Mouse (Mus musculus) natural killer cell, adult 2 months (primary cell): Measurements from ENCODE around the gene Ly6g6f.

Experiments used
- DNase-seq, 2 experiments: peaks; one replicate each; pipeline ENCODE4 v3.0.0; 2022; ENCODE audit warnings: low spot score in 2 of 2

Gene Ly6g6f

DNA sequence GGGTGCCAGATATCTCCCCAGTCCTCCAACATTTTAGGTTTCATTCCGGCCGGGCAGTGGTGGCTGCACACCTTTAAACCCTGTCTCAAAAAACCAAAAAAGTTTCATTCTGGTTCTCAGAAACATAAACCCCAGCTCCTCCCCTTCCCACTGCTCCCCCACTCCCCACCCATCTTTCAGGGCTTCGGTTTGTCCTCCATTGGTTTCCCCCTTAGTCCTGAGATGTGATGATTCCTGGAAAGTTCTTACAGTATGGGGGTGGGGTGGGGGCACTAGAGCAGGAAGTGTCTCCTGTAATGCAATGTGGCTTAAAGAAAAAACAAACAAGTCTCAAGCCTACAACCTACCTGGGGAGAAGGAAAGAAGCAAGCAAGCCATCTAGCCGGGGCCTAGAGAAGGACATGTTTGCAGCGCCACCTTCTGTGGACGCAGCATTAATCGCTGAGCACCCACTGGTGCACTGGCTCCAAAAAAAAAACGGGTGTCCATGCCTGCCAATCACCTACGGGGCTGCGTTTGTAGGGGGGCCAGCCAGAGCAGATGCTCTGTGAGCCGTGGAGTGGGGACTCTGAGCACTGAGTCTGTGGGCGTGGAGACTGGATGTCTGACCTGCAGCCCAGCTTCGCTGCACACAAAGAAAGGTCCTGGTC is 20.5 kb upstream of the Ly6g6f start:
- DNase-seq, result no peak

DNA sequence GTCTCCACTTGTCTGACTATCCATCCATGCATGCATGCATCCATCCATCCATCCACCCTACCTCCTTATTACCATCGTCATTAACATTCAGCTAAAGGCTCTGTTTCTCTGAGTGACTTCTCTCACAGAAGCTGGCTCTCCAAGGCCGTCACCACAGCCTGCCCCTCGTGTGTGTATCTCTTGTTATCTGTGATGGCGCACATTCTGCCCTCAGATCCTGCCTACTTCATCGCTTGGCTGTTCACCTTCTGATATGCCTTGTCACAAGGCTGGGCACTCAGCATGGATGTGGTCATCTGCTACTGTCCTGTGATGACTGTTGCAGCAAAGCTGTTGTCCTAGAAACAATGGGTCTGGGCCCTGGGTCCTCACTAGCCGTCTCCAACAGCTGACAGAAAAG is 19.3 kb upstream of the Ly6g6f start:
- no peak for DNase-seq

DNA sequence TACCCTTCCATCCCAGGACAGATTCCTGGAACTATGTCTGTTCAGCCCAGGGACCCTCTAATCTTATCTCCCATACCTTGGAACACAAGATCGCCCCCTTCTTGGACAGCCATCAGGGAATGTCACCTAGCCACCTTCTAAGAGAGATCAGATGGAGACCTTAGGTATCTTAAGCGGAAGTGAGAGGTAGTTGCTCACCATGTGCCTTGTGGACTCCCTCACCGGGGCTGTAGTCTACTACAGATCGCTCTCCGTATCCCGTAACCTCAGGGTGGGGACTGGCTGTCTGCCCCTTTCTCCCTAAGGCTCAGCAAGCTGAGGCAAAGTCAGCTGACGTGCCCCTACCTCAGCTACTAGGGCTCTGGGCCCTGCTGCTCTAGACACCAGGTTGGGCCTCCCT is 18.7 kb upstream of the Ly6g6f start:
- no peak for DNase-seq

DNA sequence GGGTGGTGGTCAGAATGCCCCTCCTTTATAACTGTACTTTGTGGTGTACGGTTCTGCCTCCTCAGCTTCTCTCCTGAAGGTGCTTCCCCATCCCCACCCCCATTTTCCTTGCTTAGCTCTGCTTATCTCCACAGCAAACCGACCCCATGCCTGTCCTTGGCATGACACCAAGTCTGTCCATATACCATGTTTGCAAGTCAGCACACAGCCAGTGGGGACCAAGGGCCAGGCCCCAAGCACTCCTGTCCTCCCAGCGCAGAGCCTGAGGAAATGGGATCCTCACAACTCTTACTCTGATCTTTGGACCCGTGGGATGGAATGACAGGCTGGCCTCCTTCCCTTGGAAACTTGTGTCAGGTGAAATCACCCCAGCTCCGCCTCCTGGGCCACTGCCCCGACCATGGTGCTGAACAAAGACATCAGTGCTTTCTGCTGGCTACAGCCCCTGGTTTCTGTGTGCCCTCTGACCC is 17.8 kb upstream of the Ly6g6f start:
- no peak for DNase-seq

DNA sequence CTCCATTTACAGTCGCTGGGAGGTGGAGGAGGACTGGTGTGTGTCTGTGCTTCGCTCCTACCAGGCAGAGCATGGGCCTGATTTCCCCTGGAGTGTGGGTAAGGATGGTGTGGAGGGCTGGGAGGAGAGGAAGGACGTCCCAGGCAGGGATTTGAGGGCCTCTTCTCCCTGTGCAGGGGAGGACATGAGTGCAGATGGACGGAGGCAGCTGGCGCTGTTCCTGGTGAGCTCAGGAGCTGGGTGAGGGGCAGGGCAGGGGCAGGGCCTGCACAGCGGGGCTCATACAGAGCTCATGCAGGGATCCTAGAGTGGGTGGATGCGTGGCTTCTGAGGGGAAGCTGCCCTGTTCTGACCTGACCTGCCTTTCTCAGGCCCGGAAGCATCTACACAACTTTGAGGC is 16.9 kb upstream of the Ly6g6f start:
- no peak for DNase-seq

DNA sequence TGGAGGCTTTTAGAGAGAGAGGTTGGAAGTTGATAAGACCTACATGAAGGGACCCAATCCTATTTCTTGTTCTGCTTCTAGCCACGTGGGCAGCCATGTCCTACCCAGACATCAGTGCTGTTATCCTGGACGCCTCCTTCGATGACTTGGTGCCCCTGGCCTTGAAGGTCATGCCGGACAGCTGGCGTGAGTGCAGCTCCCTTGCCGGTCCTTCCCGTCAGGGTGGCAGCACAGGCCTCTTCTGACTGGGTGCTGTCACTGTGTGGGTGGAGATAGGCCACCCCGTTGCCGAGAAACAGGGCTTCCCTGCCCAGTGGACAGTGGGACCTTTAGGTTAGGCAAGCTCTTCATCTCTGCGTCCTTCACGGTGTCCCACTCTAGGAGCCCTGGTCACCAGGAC is 15.8 kb upstream of the Ly6g6f start:
- DNase-seq, result no peak

DNA sequence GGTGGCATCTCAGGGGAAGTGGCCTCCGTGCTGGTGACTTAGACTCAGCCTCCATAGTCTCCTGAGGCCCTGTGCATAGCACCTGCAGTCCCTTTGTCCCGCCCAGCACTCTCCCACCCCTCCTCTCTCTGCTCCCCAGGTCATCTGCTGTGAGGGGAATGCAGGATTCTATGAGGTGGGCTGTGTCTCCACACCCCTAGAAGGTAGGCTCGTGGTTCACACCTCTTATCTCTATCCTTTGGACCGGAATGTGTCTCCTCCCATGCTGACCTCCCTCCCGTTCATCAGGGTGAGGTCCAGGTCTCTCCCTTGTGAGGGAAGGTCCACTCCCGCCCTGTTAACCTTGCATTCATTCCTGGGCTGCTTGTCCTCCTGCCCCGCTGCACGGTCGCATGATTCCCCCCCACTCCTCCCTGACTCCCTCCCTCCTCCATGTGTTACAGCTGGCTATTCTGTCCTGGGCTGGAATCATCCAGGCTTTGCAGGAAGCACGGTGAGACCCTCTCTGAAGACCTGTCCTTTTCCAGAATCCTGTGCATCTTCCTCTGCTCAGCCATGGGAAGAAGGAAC is 14.9 kb upstream of the Ly6g6f start:
- DNase-seq, result no peak

DNA sequence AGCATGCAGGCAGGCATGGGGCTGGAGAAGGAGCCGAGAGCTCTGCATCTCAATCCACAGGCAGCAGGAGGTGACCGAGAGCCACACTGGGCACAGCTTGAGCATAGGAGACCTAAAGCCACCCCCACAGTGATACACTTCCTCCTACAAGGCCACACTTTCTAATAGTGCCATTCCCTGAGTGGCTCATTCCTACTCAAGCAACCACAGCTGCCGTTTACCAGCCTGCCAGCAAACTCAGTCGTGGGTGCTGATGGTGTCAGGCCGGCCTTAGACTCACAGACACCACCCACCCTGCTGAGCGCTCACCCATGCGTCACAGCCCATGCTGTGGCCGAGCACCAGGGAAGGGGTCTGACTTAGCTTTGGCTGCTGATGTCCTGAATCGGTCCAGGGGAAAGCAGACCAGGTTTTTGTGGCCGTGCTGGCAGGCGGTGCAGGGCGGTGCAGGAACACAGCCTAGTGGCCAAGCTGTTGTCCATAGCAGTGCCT is 11.8 kb upstream of the Ly6g6f start:
- DNase-seq, result no peak

DNA sequence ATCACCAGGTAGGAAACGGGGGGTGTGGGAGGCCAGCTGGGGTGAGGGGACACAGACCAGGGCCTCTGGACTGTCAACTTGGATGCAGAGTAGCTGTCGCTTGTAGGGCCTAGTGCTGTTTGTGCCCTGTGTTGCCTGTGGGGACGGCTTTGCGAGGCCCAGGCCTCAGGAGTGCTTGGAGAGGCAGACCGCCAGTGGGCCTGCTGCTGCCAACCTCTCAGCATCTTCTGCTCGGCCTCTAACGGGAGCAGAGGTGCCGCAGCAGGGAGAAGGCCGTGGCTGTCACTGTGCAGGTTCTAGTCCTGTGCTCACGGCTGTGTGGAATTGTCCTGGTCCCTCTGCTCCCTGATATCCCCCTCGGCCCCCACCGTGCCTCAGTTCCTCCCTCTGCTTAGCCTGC is 11.2 kb upstream of the Ly6g6f start:
- no peak for DNase-seq

DNA sequence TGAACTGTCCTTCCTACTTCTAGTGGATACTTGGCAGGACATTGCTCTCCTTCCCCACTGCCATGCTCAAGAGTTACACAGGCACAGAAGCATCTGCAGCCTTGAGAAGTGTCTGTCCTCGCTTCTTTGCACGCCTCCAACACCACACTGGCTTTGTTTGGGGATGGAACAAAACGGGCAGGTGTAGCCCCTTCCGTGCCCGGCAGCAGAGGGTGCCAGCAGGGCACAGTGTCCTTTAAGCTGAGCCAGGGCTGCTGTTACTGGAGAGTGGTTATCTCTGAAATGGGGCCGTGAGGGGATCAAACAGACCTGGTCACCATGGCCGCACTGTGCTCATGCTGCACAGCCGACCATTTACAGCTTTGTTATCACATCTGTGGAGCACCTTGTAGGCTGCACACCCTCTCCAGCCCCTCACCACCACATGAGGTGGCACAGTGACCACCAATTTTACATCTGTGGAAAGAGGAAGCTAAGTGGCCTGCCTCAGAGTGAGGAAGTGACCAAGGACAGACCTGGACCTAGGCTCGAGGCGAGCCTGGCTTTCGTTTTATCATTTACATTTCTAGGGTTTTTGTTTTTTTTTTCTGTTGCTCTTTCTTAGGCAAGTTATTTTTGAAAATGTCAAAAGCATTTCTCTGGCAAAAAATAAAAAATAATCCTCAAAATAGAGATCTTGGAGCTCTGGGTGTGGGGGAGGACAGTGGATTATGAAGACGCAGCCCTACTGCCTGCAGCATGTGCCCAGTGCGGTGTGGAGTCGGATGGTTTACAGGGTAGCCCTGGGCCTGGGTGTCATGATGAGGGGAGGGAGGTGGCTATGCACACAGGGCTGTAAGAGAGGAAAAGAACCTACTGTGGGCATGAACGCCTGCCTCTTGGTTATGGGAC is 9.3 kb upstream of the Ly6g6f start:
- no peak for DNase-seq

DNA sequence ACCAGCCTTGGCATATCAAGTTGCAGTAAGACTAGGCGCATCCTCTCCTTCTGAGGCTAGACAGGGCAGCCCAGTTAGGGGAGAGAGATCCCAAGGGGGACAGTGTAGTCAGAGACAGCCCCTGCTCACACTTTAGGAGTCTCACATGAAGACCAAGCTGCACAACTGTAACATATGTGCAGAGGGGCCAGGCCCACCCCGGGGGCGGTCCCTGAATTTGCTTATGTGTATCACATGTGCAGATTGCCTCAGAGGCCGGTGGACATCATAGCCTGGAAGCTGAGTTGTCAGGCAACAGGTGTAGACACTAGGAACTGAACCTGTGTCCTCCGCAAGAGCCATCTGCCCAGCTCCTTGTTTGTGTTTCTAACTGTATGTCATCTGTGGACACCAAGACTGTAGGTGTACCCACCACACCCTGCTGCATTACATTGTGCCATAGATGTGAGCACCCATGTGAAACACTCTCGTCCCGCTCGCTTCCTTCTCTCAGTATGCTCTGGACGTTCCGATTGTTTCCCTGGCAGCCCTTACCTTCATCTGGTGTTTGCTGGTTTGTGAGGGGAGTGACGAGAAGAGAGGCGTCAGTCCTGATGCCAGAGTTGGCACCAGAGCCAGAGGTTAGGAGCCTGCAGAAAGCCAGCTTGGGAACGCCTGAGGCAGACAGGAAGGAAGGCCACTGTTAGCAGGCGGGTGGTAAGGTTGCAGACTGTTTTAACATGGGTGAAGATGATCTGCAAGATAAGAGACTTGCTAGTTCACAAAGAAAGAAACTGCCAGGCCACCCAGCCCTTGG is 7.2 kb upstream of the Ly6g6f start:
- DNase-seq, result no peak

DNA sequence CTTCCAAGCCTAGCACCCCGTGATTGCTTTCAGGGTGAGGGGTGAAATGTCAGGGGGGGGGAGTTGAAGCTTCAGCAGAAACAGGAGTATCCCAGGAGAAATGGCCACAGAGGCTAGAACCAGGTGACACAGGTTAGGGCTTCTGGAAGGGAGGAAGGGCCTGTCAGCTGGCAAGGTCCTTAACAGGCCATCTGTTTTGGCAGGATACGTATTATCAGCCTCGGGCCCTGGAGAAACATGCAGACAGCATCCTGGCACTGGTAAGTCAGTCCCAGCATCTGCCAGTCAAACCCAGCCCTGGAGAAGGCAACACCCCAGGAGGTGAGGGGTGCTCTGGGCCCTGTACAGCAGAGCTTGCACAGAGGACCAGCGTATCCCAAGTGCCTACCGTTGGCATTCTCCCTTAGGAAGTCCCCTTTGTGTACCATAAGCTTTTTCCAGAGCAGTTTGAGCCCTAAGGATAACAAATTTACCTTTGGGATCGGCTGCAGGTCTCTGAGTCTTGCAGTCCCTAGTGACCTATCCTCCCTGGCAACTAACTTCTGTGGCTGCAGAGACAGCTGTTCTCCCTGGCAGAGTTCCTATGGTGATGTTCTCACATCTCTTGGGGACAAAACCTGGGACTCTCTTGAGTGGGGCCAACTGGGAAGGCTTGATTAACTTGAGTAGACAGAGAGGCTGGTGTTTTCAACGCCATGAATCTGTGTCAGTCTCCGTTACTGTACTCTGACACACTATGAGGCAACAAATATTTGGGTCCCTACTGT is 4.9 kb upstream of the Ly6g6f start:
- no peak for DNase-seq

DNA sequence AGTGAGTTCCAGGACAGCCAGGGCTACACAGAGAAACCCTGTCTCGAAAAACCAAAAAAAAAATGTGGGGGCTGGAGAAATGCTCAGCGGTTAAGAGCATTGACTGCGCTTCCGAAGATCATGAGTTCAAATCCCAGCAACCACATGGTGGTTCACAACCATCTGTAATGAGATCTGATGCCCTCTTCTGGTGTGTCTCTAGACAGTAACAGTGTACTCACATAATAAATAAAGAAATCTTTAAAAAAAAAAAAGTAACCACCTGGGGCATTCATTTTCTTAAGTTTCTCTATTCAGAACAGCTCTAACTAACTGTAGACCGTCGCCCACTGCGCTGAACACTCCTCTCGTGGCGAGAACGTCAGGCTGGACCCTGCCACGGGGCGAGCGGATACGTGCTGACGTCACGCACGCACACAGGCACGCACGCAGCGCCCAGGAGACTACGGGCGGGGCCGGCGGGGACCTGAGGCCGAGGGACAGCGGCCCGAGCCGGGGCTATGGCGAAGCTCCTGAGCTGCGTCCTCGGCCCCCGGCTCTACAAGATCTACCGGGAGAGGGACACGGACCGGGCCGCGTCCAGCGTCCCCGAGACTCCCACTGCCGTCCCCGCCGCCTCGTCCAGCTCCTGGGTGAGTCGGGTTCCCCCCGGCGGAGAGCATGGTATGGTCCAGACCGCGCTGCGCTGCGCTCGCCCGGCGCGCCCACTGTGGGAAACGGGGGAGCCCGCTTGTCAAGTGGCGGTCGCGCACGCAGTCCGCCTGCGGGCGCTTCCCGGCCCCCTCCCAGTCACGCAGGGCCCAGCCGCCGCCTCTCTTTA is 3.6 kb upstream of the Ly6g6f start, which contains the start of gene Abhd16a:
Gene Abhd16a, plus strand, starts transcription at position 439 of the 820 bp plus-strand sequence.
- DNase-seq, result peak; percentile 92 to 94

DNA sequence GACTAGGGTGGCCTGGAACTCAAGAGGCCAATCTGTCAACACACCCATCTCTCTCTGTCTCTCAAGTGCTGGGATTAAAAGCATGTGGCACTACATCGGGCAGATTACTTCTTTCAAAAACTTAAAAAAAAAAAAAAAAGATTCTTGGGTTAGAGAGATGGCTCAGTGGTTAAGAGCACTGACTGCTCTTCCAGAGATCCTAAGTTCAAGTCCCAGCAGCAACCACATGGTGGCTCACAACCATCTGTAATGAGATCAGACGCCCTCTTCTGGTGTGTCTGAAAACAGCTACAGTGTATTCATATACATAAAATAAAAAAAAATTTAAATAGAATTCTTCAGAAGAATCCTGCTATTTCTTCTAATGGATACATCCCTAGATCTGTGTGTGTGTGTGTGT is 2.7 kb upstream of the Ly6g6f start:
- no peak for DNase-seq

DNA sequence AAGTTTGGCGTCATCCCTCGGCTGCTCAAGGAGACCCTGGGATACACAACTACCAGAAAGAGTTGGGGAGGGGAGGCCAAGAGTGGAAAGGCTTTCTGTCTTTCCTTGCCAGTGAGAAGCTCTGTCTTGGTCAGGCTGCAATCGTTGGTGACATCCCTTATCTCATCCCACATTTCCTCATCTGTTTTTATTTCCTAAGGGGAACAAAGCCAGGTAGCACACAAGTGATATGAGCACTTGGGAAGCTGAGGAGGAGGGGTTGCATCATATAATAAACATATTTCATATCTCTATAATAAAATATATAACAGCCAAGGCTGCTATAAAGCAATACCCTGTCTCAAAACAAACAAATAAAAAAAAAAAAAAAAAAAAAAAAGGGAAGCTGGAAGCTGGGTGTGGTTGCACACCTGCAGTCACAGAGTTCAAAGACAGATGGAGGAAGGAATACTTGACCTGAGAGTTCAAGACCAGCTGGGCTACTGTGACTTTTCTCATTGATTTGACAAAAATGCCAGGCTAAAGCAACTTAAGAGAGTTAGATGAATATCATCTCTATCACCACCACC is 1.4 kb downstream of the Ly6g6f start:
- no peak for DNase-seq

DNA sequence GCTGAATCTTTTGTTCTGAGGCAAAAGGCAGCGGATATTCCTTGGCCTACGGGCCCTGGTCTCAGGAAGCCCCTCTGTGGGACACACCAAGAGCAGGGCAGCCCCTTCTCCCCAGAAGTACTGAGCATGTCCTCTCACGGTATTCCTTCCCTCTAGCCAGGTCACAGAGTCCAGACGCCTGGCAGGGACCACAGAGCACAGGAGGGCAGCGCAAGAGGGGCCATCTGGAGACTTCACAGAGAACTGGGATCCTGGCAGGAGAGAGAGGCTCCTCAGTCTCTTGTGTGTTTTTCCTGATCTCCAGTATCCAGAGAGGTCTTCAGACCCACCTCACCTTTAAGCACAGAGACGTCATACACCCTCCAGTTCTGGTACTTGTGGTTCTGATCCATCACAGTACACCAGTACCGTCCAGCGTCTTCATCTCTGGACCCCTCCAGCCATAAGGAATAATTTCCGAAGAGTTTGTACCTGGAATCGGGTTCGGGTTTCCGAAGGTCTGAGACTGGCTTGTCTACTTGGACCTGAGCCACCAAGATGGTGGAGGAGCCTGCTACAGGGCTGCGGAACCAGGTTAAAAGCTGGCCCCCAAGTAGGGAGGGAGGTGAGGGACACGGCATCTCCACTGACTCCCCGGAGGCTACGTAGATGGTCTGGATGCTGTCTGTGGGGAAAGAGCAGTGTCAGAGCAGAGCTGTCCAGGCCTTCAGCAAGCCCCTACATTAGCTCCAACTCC is 2.4 kb downstream of the Ly6g6f start:
- no peak for DNase-seq

DNA sequence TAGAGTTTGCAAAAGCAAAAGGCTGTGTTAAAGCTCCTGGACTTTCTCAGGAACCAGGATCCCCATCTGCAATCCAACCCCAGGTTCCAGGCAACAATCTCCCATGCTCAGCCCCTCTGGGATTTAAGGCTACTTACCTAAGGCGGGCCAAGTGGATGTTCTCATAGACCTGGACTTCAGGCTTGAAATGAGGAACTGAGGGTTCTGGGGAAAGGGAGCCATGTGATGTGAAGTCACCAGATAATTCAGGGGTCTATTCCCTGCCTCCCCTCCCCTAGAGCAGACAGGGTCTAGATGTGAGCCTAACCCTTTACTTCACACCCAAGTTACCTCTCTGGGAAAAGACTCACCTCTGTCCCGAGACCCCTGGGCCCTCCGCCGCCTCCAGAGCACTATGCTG is 4.7 kb downstream of the Ly6g6f start:
- no peak for DNase-seq

DNA sequence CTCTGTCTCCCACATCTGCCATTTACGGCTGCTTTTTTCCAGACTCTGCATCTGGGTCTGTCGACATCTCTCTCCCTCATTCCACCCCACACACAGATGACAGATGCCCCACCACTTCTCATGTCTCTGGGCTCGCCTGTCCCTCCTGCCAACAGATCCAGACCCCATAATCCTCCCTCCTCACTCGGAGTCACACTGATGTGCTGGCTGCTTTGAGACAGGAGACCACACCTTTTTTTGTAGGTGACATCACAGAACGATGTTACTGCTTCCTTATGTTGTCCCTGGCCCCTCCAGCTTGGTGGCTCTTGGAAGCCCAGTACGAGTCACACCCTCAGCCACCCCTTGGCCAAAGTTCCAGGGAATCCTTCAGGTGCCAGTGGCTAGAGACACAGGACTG is 5.2 kb downstream of the Ly6g6f start:
- no peak for DNase-seq

DNA sequence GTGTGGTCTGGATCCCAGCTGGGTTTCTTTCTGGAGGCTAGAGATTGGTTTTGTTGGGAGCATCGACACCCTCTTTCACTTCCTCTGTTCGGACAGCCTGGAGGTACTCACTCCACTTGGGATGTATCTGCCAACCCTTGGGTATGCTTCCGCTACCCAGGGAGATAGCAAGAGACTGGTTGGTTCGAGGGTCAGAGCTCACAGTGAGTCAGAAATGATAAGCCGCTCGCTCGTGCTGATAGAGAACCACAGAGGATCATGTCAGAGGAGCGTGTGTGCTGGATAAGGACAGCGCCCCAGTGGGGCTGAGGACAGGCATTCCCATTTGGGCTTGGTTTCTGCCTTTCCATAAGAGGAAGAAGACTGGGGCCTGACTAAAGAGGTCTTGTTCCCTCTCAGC is 5.6 kb downstream of the Ly6g6f start:
- DNase-seq, result no peak
